8 mouse cellular contexts compared by ENCODE assay signal in genomic region chr4:33290002-33290401, GRCm38 (mm10). TPM values are rescaled to one million over a fixed set of nuclear protein-coding genes. Genes with fewer than 3 reads are reported as not detected.
DNase-seq lines count a peak whose midpoint lies in the region; ATAC-seq lines count a peak whose summit lies in the region.

Gene Pnrc1, minus strand, starts transcription at chr4:33290163.

- H3K4me2 ChIP-seq in hindbrain, embryonic 11.5 days (replicated peaks; ENCODE audit: low read depth, low read length), result no peak within 1 kb of the TSS

- no peaks in the 10 kb centered on the region for H3K27me3 ChIP-seq in hindbrain, embryonic 11.5 days (ENCODE audit: control insufficient read depth, insufficient read depth, low read length)

- 75% methylated on average over 3 of the region's 3 CpGs for WGBS in hindbrain, embryonic 11.5 days

- no peak within 1 kb of the TSS for H3K9ac ChIP-seq in hindbrain, embryonic 11.5 days (ENCODE audit: low read depth, low read length)

- no peak within 1 kb of the TSS for H3K4me3 ChIP-seq in hindbrain, embryonic 11.5 days (ENCODE audit: low read depth, low read length)

- H3K4me1 ChIP-seq in hindbrain, embryonic 11.5 days (replicated peaks; ENCODE audit: control insufficient read depth, insufficient read depth, low read length), result no peaks in the 10 kb centered on the region

- H3K9me3 ChIP-seq in hindbrain, embryonic 11.5 days (ENCODE audit: control insufficient read depth, low read length), result no peaks in the 10 kb centered on the region

- DNase-seq in frontal cortex, adult 2 months (ENCODE audit: extremely low spot score in 1 of 2, low spot score in 1 of 2), result peak in 1 of 2 experiments; percentile 54
- DNase-seq in frontal cortex, postnatal 25 days (ENCODE audit: low spot score in 2 of 2), result no peak
- peak; percentile 84 for DNase-seq in adrenal gland, postnatal 14 days
- peak; percentile 17 to 25 for DNase-seq in frontal cortex, postnatal 10 days (ENCODE audit: low spot score in 2 of 2)
- no peak for DNase-seq in hindbrain, embryonic 11.5 days (ENCODE audit: low spot score)
- no peak for DNase-seq in layer of hippocampus, postnatal 25 days (ENCODE audit: extremely low spot score in 1 of 2, low spot score in 1 of 2)
- DNase-seq in lung, postnatal 4 days, result peak; percentile 59 to 71
- peak; percentile 9 for DNase-seq in right cerebral cortex, postnatal 25 days

- no peaks in the 10 kb centered on the region for H3K36me3 ChIP-seq in hindbrain, embryonic 11.5 days (ENCODE audit: control insufficient read depth, insufficient read depth, low read length)

- ATAC-seq in hindbrain, embryonic 11.5 days (ENCODE audit: low FRiP score), result no peak

- no peak within 1 kb of the TSS for H3K27ac ChIP-seq in hindbrain, embryonic 11.5 days (ENCODE audit: low read depth, low read length)

RNA-seq across cellular contexts. Expression of gene Pnrc1, which starts in this region (rescaled TPM):
- 53.9 and 54.9 TPM in 2 replicates for polyA plus RNA-seq in frontal cortex, adult 2 months (2012; rRNA removed)
- 192 and 224 TPM in 2 replicates for total RNA-seq in adrenal gland, postnatal 14 days (2021)
- 84.3 and 89.4 TPM in 2 replicates for polyA plus RNA-seq in hindbrain, embryonic 11.5 days (2014; fragmentation: Nextera tagmentation; extraction: Ambion mirVana)
- total RNA-seq in layer of hippocampus, postnatal 25 days (2021), result 100 to 1,000 TPM; 129 to 137 TPM

Comparison
In these comparisons a context has a peak if more than half of its experiments do, and no peak if none do; other contexts are left out.
1. DNase-seq: peak in adrenal gland, postnatal 14 days (single experiment), frontal cortex, postnatal 10 days (2 of 2), lung, postnatal 4 days (2 of 2) and right cerebral cortex, postnatal 25 days (single experiment); none in frontal cortex, postnatal 25 days (0 of 2), hindbrain, embryonic 11.5 days (single experiment) and layer of hippocampus, postnatal 25 days (0 of 2).